Mouse (Mus musculus) neural tube, embryonic 12.5 days (tissue): Measurements from ENCODE around the gene Dnajc5. TPM values are rescaled to one million over a fixed set of nuclear protein-coding genes. Genes with fewer than 3 reads are reported as not detected.

ENCODE experiments used
- ATAC-seq: fragments of 200-750 bp; cut with Nextera tagmentation; 2 replicates; pipeline ENCODE4 v1.8.0; 2017; ENCODE audit warnings: low read depth, mild to moderate bottlenecking, moderate TSS enrichment, moderate library complexity; ENCODE audit not compliant: low FRiP score
- H3K27ac ChIP-seq: fragments of 300-500 bp; sonication (generic); 2 replicates; pipeline ENCODE4 v1.5.1; 2016
- H3K27me3 ChIP-seq: fragments of 300-500 bp; sonication (generic); replicated peaks from 2 replicates; pipeline ENCODE4 v1.6.1; 2016; ENCODE audit warnings: mild to moderate bottlenecking
- H3K36me3 ChIP-seq: fragments of 300-500 bp; sonication (generic); 2 replicates; pipeline ENCODE4 v1.6.1; 2016; ENCODE audit warnings: mild to moderate bottlenecking
- H3K4me1 ChIP-seq: fragments of 300-500 bp; sonication (generic); 2 replicates; pipeline ENCODE4 v1.6.1; 2016
- H3K4me2 ChIP-seq: fragments of 300-500 bp; sonication (generic); replicated peaks from 2 replicates; pipeline ENCODE4 v1.6.1; 2016; ENCODE audit warnings: mild to moderate bottlenecking
- H3K4me3 ChIP-seq: fragments of 300-500 bp; sonication (generic); 2 replicates; pipeline ENCODE4 v1.5.1; 2016
- H3K9ac ChIP-seq: fragments of 300-500 bp; sonication (generic); 2 replicates; pipeline ENCODE4 v1.6.1; 2016; ENCODE audit warnings: mild to moderate bottlenecking
- H3K9me3 ChIP-seq: fragments of 300-500 bp; sonication (generic); 2 replicates; pipeline ENCODE4 v1.6.1; 2016; ENCODE audit warnings: mild to moderate bottlenecking
- WGBS: fragments of 180-500 bp; shearing (Covaris S2); methylation state at CpG from one replicate; pipeline ENCODE4 v1.1.7; 2016; 5-methylcytosine and 5-hydroxymethylcytosine counted together
- polyA plus RNA-seq: library from polyadenylated mRNA; unstranded; fragments of >200 nt; fragmentation: Nextera tagmentation; extraction: Ambion mirVana; gene quantifications from 2 replicates; pipeline ENCODE4 v1.2.1, GENCODE M21; 2016

Dnajc5 gene
- polyA plus RNA-seq, 1 experiment from 2014 or later, result 141 TPM

GRCm38 (mm10) chr2:181586124-181586523 is 65.8 kb downstream of the Dnajc5 start:
- peaks cover 8% of the 10 kb centered on the region for H3K4me1 ChIP-seq
- H3K4me3 ChIP-seq, result no peak overlapping the region
- WGBS, result 91% methylated on average over 3 of the region's 3 CpGs
- no peak overlapping the region for H3K4me2 ChIP-seq
- no peak overlapping the region for H3K27ac ChIP-seq
- no peak overlapping the region for H3K9ac ChIP-seq
- no peaks in the 10 kb centered on the region for H3K9me3 ChIP-seq
- H3K36me3 ChIP-seq, result peaks cover 70% of the 10 kb centered on the region
- ATAC-seq, result no peak
- H3K27me3 ChIP-seq, result no peaks in the 10 kb centered on the region

GRCm38 (mm10) chr2:181587796-181588195 is 67.5 kb downstream of the Dnajc5 start:
- peaks cover 12% of the 10 kb centered on the region for H3K4me1 ChIP-seq
- H3K27ac ChIP-seq, result no peak overlapping the region
- 88% methylated on average over 6 of the region's 6 CpGs for WGBS
- ATAC-seq, result no peak
- H3K4me2 ChIP-seq, result no peak overlapping the region
- peaks cover 70% of the 10 kb centered on the region for H3K36me3 ChIP-seq
- no peak overlapping the region for H3K9ac ChIP-seq
- no peak overlapping the region for H3K4me3 ChIP-seq
- H3K27me3 ChIP-seq, result no peaks in the 10 kb centered on the region
- no peaks in the 10 kb centered on the region for H3K9me3 ChIP-seq

- peaks cover 16% of the 10 kb centered on the region for H3K4me1 ChIP-seq
- ATAC-seq, result no peak
- no peak overlapping the region for H3K9ac ChIP-seq
- no peak overlapping the region for H3K4me3 ChIP-seq
- H3K27ac ChIP-seq, result no peak overlapping the region
- H3K9me3 ChIP-seq, result no peaks in the 10 kb centered on the region
- no peak overlapping the region for H3K4me2 ChIP-seq
- H3K27me3 ChIP-seq, result no peaks in the 10 kb centered on the region
- 93% methylated on average over 11 of the region's 11 CpGs for WGBS
- H3K36me3 ChIP-seq, result peaks cover 70% of the 10 kb centered on the region
Measured at GRCm38 (mm10) chr2:181588229-181588780, 68.0 kb downstream of the Dnajc5 start.

- WGBS, result 96% methylated on average over 10 of the region's 10 CpGs
- ATAC-seq, result no peak
- H3K9ac ChIP-seq, result no peak overlapping the region
- no peaks in the 10 kb centered on the region for H3K27me3 ChIP-seq
- no peaks in the 10 kb centered on the region for H3K9me3 ChIP-seq
- H3K4me1 ChIP-seq, result peaks cover 17% of the 10 kb centered on the region
- no peak overlapping the region for H3K27ac ChIP-seq
- H3K4me2 ChIP-seq, result no peak overlapping the region
- H3K36me3 ChIP-seq, result peaks cover 62% of the 10 kb centered on the region
- no peak overlapping the region for H3K4me3 ChIP-seq
Measured at GRCm38 (mm10) chr2:181589011-181589731, 68.9 kb downstream of the Dnajc5 start.

GRCm38 (mm10) chr2:181589732-181590105 is 69.4 kb downstream of the Dnajc5 start:
- no peak for ATAC-seq
- no peaks in the 10 kb centered on the region for H3K27me3 ChIP-seq

GRCm38 (mm10) chr2:181590471-181590870 is 70.2 kb downstream of the Dnajc5 start:
- H3K27me3 ChIP-seq, result no peaks in the 10 kb centered on the region
- no peak overlapping the region for H3K4me3 ChIP-seq
- H3K9ac ChIP-seq, result 0 out of 2 replicates have a peak overlapping the region, but pooled peaks have one; percentile 13
- H3K36me3 ChIP-seq, result peaks cover 53% of the 10 kb centered on the region
- peaks cover 17% of the 10 kb centered on the region for H3K4me1 ChIP-seq
- 96% methylated on average over 5 of the region's 5 CpGs for WGBS
- no peak overlapping the region for H3K27ac ChIP-seq
- no peaks in the 10 kb centered on the region for H3K9me3 ChIP-seq
- peak overlapping the region; percentile 77; the same call in 1 of the 2 replicates for H3K4me2 ChIP-seq
- no peak for ATAC-seq

More at GRCm38 (mm10) chr2:181589732-181590105, 69.4 kb downstream of the Dnajc5 start:
- Histone ChIP-seq H3K4me2 (no peak overlapping the region), H3K4me3 (no peak overlapping the region), H3K27ac (no peak overlapping the region), H3K4me1 (peaks cover 17% of the 10 kb centered on the region), H3K9ac (no peak overlapping the region), H3K9me3 (no peaks in the 10 kb centered on the region), H3K36me3 (peaks cover 57% of the 10 kb centered on the region)
- WGBS, result 95% methylated on average over 9 of the region's 9 CpGs

GRCm38 (mm10) chr2:181591528-181592085 is 71.3 kb downstream of the Dnajc5 start, which contains the start of gene Prpf6:
Gene Prpf6 (plus strand): TSS chr2:181591868.
- Histone ChIP-seq H3K4me1 (peaks cover 17% of the 10 kb centered on the region), H3K9ac (peak within 1 kb of the TSS; percentile 89), H3K4me2 (peak within 1 kb of the TSS; percentile 77), H3K9me3 (no peaks in the 10 kb centered on the region), H3K4me3 (peak within 1 kb of the TSS; percentile 93), H3K27ac (peak within 1 kb of the TSS; percentile 75), H3K27me3 (no peaks in the 10 kb centered on the region), H3K36me3 (peaks cover 53% of the 10 kb centered on the region)
- 27% methylated on average over 5 of the region's 5 CpGs for WGBS
- peak; percentile 6; the same call in 1 of the 2 replicates for ATAC-seq

- Histone ChIP-seq H3K9ac (peak within 1 kb of the TSS; percentile 89), H3K36me3 (peaks cover 49% of the 10 kb centered on the region), H3K4me2 (peak within 1 kb of the TSS; percentile 77), H3K27ac (peak within 1 kb of the TSS; percentile 75), H3K4me3 (peak within 1 kb of the TSS; percentile 93), H3K9me3 (no peaks in the 10 kb centered on the region), H3K4me1 (peaks cover 20% of the 10 kb centered on the region), H3K27me3 (no peaks in the 10 kb centered on the region)
- WGBS, result under 1% methylated on average over 83 of the region's 97 CpGs
- peak; percentile 82 for ATAC-seq
Measured at GRCm38 (mm10) chr2:181592231-181593041, 72.2 kb downstream of the Dnajc5 start, which contains the start of gene Zfp512b. Gene Zfp512b (minus strand): TSS chr2:181592803.

GRCm38 (mm10) chr2:181593042-181593421 is 72.7 kb downstream of the Dnajc5 start:
- no peaks in the 10 kb centered on the region for H3K27me3 ChIP-seq
- peak overlapping the region; percentile 89 for H3K9ac ChIP-seq
- ATAC-seq, result peak; percentile 17; the same call in 1 of the 2 replicates
- WGBS, result 7% methylated on average over 6 of the region's 6 CpGs
- H3K36me3 ChIP-seq, result peaks cover 43% of the 10 kb centered on the region
- peak overlapping the region; percentile 77 for H3K4me2 ChIP-seq
- H3K9me3 ChIP-seq, result no peaks in the 10 kb centered on the region
- H3K4me1 ChIP-seq, result peaks cover 26% of the 10 kb centered on the region
- H3K27ac ChIP-seq, result 0 out of 2 replicates have a peak overlapping the region, but pooled peaks have one; percentile 46
- peak overlapping the region; percentile 93 for H3K4me3 ChIP-seq

GRCm38 (mm10) chr2:181593937-181594336 is 73.7 kb downstream of the Dnajc5 start:
- no peak overlapping the region for H3K4me3 ChIP-seq
- H3K36me3 ChIP-seq, result peaks cover 34% of the 10 kb centered on the region
- no peak overlapping the region for H3K4me2 ChIP-seq
- no peaks in the 10 kb centered on the region for H3K27me3 ChIP-seq
- no peak overlapping the region for H3K27ac ChIP-seq
- no peak for ATAC-seq
- H3K9me3 ChIP-seq, result no peaks in the 10 kb centered on the region
- no peak overlapping the region for H3K9ac ChIP-seq
- H3K4me1 ChIP-seq, result peaks cover 30% of the 10 kb centered on the region

GRCm38 (mm10) chr2:181594946-181595696 is 74.8 kb downstream of the Dnajc5 start:
- Histone ChIP-seq H3K36me3 (peaks cover 22% of the 10 kb centered on the region), H3K27ac (no peak overlapping the region), H3K9me3 (no peaks in the 10 kb centered on the region), H3K9ac (no peak overlapping the region), H3K4me1 (peaks cover 30% of the 10 kb centered on the region), H3K4me2 (no peak overlapping the region), H3K27me3 (no peaks in the 10 kb centered on the region), H3K4me3 (no peak overlapping the region)
- WGBS, result 85% methylated on average over 4 of the region's 4 CpGs
- no peak for ATAC-seq
